Mouse (Mus musculus): Measurements from ENCODE around the gene Kcnj5. TPM values are rescaled to one million over a fixed set of nuclear protein-coding genes. Genes with fewer than 3 reads are reported as not detected.

Kcnj5 gene
- polyA plus RNA-seq, 1 experiment: 1.4 TPM

- Histone ChIP-seq H3K27ac (ENCODE audit: control insufficient read depth, insufficient read depth, low read length) (no peak overlapping the region), H3K27me3 (ENCODE audit: control insufficient read depth, insufficient read depth, low read length) (no peaks in the 10 kb centered on the region), H3K4me1 (replicated peaks; ENCODE audit: control insufficient read depth, insufficient read depth, low read length) (no peaks in the 10 kb centered on the region), H3K36me3 (ENCODE audit: control insufficient read depth, insufficient read depth, low read length) (no peaks in the 10 kb centered on the region), H3K4me3 (ENCODE audit: control insufficient read depth, insufficient read depth, low read length) (no peak overlapping the region)
- TF ChIP-seq POLR2A (IDR thresholded peaks at IDR 0.05; ENCODE audit: control insufficient read depth, extremely low read depth, insufficient read depth, low read length, poor library complexity) (no peak), CTCF (IDR thresholded peaks at IDR 0.05; ENCODE audit: borderline replicate concordance, control insufficient read depth, extremely low read depth, insufficient read depth, low read length, poor library complexity) (no peak)
- WGBS: 40% methylated on average over 3 of the region's 3 CpGs
- DNase-seq: no peak
Observed at GRCm38 (mm10) chr9:32314071-32314470, 30.1 kb downstream of the Kcnj5 start.

GRCm38 (mm10) chr9:32312208-32312607 is 31.9 kb downstream of the Kcnj5 start:
- no peak overlapping the region for H3K27ac ChIP-seq (ENCODE audit: control insufficient read depth, insufficient read depth, low read length)
- TF ChIP-seq POLR2A (IDR thresholded peaks at IDR 0.05; ENCODE audit: control insufficient read depth, extremely low read depth, insufficient read depth, low read length, poor library complexity): no peak
- no peak for TF ChIP-seq CTCF (IDR thresholded peaks at IDR 0.05; ENCODE audit: borderline replicate concordance, control insufficient read depth, extremely low read depth, insufficient read depth, low read length, poor library complexity)
- H3K27me3 ChIP-seq (ENCODE audit: control insufficient read depth, insufficient read depth, low read length): no peaks in the 10 kb centered on the region
- no peaks in the 10 kb centered on the region for H3K4me1 ChIP-seq (replicated peaks; ENCODE audit: control insufficient read depth, insufficient read depth, low read length)
- no peaks in the 10 kb centered on the region for H3K36me3 ChIP-seq (ENCODE audit: control insufficient read depth, insufficient read depth, low read length)
- no peak for DNase-seq
- no peak overlapping the region for H3K4me3 ChIP-seq (ENCODE audit: control insufficient read depth, insufficient read depth, low read length)
- WGBS: 65% methylated on average over 4 of the region's 4 CpGs

DNA sequence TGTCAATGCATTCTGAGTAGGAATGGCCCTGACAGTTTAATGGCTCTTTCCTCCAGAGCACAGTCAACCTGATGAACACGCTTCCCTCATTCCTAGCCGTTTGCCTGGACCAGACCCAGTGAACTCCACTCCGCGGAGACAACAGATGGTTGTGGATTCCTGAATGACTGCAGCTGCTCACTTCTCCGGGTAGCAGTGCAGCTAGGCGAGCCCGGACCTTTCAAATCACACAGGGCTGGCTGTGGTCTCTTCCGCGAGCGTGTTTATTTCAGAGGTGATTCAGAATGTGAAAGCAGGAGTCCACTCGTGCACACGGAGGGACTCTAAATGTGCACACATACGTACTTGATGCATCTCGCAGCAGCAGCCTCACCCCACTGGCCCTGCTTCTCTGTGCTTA is 32.4 kb downstream of the Kcnj5 start:
- WGBS: 86% methylated on average over 14 of the region's 14 CpGs
- Histone ChIP-seq H3K27ac (ENCODE audit: control insufficient read depth, insufficient read depth, low read length) (no peak overlapping the region), H3K4me1 (replicated peaks; ENCODE audit: control insufficient read depth, insufficient read depth, low read length) (no peaks in the 10 kb centered on the region), H3K27me3 (ENCODE audit: control insufficient read depth, insufficient read depth, low read length) (no peaks in the 10 kb centered on the region), H3K36me3 (ENCODE audit: control insufficient read depth, insufficient read depth, low read length) (no peaks in the 10 kb centered on the region), H3K4me3 (ENCODE audit: control insufficient read depth, insufficient read depth, low read length) (no peak overlapping the region)
- DNase-seq: no peak
- TF ChIP-seq CTCF (IDR thresholded peaks at IDR 0.05; ENCODE audit: borderline replicate concordance, control insufficient read depth, extremely low read depth, insufficient read depth, low read length, poor library complexity) (no peak), POLR2A (IDR thresholded peaks at IDR 0.05; ENCODE audit: control insufficient read depth, extremely low read depth, insufficient read depth, low read length, poor library complexity) (no peak)

GRCm38 (mm10) chr9:32302501-32303150 is 41.5 kb downstream of the Kcnj5 start:
- Histone ChIP-seq H3K27me3 (ENCODE audit: control insufficient read depth, insufficient read depth, low read length) (no peaks in the 10 kb centered on the region), H3K36me3 (ENCODE audit: control insufficient read depth, insufficient read depth, low read length) (no peaks in the 10 kb centered on the region), H3K4me1 (replicated peaks; ENCODE audit: control insufficient read depth, insufficient read depth, low read length) (no peaks in the 10 kb centered on the region), H3K4me3 (ENCODE audit: control insufficient read depth, insufficient read depth, low read length) (no peak overlapping the region), H3K27ac (ENCODE audit: control insufficient read depth, insufficient read depth, low read length) (no peak overlapping the region)
- 94% methylated on average over 13 of the region's 13 CpGs for WGBS
- TF ChIP-seq CTCF (IDR thresholded peaks at IDR 0.05; ENCODE audit: borderline replicate concordance, control insufficient read depth, extremely low read depth, insufficient read depth, low read length, poor library complexity): no peak
- TF ChIP-seq POLR2A (IDR thresholded peaks at IDR 0.05; ENCODE audit: control insufficient read depth, extremely low read depth, insufficient read depth, low read length, poor library complexity): no peak
- DNase-seq: no peak

DNA sequence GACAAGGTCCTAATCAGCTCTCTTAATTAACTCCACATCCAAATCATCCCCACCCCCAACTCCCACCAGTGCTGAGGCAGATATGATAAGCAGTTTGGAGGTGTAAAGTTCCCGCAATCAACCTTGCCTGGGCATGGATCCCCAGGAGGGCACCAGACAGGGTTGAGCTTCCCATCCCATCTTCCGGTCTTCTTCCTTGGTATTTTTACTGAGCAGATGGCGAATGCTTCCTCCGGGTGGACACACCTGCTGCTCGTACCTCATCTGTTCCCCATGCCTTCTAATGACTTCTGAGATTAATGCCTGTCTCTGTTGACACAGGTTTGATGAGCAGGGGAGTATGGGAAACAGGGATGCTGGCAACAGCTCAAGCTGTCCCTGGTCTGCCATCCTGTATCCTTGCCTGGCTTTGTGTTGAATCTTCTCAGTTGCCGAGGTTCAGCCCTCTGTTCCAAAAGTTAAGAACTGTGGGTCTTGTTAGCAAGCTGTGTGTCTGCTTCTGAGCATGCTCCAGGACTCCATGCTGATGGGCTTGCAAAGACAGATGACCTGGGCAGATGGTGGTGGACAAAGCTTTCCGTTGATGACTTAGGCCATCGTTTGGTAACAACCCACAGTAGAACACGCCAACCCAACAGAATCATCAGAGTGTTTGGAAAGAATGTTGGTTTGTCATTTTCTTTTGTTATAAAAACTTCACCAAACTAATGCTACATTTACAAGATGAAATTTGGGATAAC is 48.9 kb downstream of the Kcnj5 start:
- DNase-seq: no peak
- Histone ChIP-seq H3K36me3 (ENCODE audit: control insufficient read depth, insufficient read depth, low read length) (no peaks in the 10 kb centered on the region), H3K4me3 (ENCODE audit: control insufficient read depth, insufficient read depth, low read length) (no peak overlapping the region), H3K27ac (ENCODE audit: control insufficient read depth, insufficient read depth, low read length) (no peak overlapping the region), H3K4me1 (replicated peaks; ENCODE audit: control insufficient read depth, insufficient read depth, low read length) (no peaks in the 10 kb centered on the region), H3K27me3 (ENCODE audit: control insufficient read depth, insufficient read depth, low read length) (no peaks in the 10 kb centered on the region)
- TF ChIP-seq POLR2A (IDR thresholded peaks at IDR 0.05; ENCODE audit: control insufficient read depth, extremely low read depth, insufficient read depth, low read length, poor library complexity): no peak
- TF ChIP-seq CTCF (IDR thresholded peaks at IDR 0.05; ENCODE audit: borderline replicate concordance, control insufficient read depth, extremely low read depth, insufficient read depth, low read length, poor library complexity): no peak
- 94% methylated on average over 9 of the region's 9 CpGs for WGBS

GRCm38 (mm10) chr9:32292686-32293085 is 51.5 kb downstream of the Kcnj5 start:
- Histone ChIP-seq H3K4me1 (replicated peaks; ENCODE audit: control insufficient read depth, insufficient read depth, low read length) (no peaks in the 10 kb centered on the region), H3K36me3 (ENCODE audit: control insufficient read depth, insufficient read depth, low read length) (no peaks in the 10 kb centered on the region), H3K27me3 (ENCODE audit: control insufficient read depth, insufficient read depth, low read length) (no peaks in the 10 kb centered on the region), H3K4me3 (ENCODE audit: control insufficient read depth, insufficient read depth, low read length) (no peak overlapping the region), H3K27ac (ENCODE audit: control insufficient read depth, insufficient read depth, low read length) (no peak overlapping the region)
- TF ChIP-seq CTCF (IDR thresholded peaks at IDR 0.05; ENCODE audit: borderline replicate concordance, control insufficient read depth, extremely low read depth, insufficient read depth, low read length, poor library complexity) (no peak), POLR2A (IDR thresholded peaks at IDR 0.05; ENCODE audit: control insufficient read depth, extremely low read depth, insufficient read depth, low read length, poor library complexity) (no peak)
- WGBS: 82% methylated on average over 5 of the region's 5 CpGs
- no peak for DNase-seq

Measured in thymus, adult 2 months (tissue).